Mouse (Mus musculus) erythroblast, adult 5-6 weeks (primary cell): ENCODE measurements around the gene Vmn1r123. TPM values are rescaled to one million over a fixed set of nuclear protein-coding genes. Genes with fewer than 3 reads are reported as not detected.
"Not testable (repeated sequence)": the region's sequence is repeated elsewhere in the genome, so short reads cannot be mapped to it uniquely, and the experiment has no call there.

Experiments used
- ATAC-seq: replicated peaks from 2 replicates; pipeline ENCODE4 v1.8.0; 2016; ENCODE audit warnings: moderate number of reproducible peaks, mild to moderate bottlenecking, moderate TSS enrichment, inconsistent platforms; ENCODE audit not compliant: poor library complexity, low FRiP score, severe bottlenecking
- total RNA-seq, 2 experiments: library from RNA; stranded (forward) in 1 of 2; stranded (reverse) in 1 of 2; fragments of 150-400 nt in 1 of 2; fragments of 200-764, 138-1000 nt in 1 of 2; gene quantifications; 2 replicates each; pipeline versions ENCODE4 v1.2.3 to v1.2.4; 2015 to 2017; ENCODE audit warnings: low replicate concordance in 2 of 2

Vmn1r123 gene
- total RNA-seq (2015; ENCODE audit: low replicate concordance): not detected in 2 replicates
- not detected in 2 replicates for total RNA-seq (2017; ENCODE audit: low replicate concordance)

DNA sequence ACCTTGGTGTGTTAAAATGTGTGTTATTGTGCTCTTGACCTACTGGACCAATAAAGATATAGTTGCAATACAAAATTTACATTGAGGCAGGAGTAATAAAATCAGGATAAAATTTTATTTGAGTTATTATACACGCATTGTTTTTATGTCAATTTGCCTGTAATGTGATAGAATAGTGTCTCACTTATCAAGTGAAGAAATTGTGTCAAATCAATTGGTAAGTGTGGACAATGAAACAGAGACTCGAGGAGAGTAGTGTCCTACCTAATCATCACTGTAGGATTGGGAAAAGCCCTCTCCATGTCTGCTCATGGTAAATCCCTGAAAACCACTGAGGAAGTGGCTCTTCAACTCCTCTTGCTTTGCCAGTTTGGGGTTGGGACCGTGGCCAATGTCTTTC, at the start of gene Vmn1r123:
Gene Vmn1r123 (plus strand): TSS at position 301 of the 400 bp plus-strand sequence.
- ATAC-seq: not testable (repeated sequence)

DNA sequence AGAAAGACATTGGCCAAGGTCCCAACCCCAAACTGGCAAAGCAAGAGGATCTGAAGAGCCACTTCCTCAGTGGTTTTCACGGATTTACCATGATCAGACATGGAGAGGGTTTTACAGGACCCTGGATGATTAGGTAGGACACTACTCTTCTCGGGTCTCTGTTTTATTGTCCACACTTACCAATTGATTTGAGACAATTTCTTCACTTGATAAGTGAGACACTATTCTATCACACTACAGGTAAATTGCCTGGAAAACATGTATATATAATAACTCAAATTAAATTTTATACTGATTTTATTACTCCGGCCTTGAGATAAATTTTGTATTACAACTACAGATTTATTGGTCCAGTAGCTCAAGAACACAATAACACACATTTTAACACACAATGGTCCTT, 28.0 kb upstream of the Vmn1r123 start, which contains the start of gene Vmn1r122:
Gene Vmn1r122 (minus strand): TSS at position 101 of the 400 bp plus-strand sequence.
- ATAC-seq: not testable (repeated sequence)

DNA sequence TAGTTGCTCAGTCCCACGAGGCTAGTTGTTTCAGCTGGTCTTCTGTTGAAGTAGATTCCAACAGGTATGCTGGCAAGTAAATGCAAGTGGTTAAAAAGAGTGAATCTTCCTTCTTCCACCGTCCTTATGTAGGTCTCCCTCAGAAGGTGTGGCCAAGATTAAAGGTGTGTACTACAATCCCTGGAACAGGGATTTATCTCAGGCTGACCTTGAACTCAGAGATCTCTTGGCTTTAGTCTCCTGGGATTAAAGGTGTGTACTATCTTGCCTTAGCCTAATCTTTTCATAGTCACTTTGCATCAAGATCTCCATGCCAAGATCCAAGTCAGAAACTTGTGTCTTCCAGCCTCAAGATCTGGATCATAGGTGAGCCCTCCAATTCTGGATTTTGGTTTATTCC, 28.3 kb downstream of the Vmn1r123 start, which contains the start of gene Gm5157:
Gene Gm5157 (minus strand): TSS at position 101 of the 400 bp plus-strand sequence.
- not testable (repeated sequence) for ATAC-seq

Other genes starting within 250 kb of the Vmn1r123 start
- not detected in 2 replicates for gene Vmn1r118, start 249.8 kb upstream of the Vmn1r123 start, total RNA-seq (2015; ENCODE audit: low replicate concordance)
- not detected in 2 replicates for gene Vmn1r118, start 249.8 kb upstream of the Vmn1r123 start, total RNA-seq (2017; ENCODE audit: low replicate concordance)
- not detected in 2 replicates for gene Vmn1r119, start 149.7 kb upstream of the Vmn1r123 start, total RNA-seq (2015; ENCODE audit: low replicate concordance)
- not detected in 2 replicates for gene Vmn1r119, start 149.7 kb upstream of the Vmn1r123 start, total RNA-seq (2017; ENCODE audit: low replicate concordance)
- gene Vmn1r120, start 108.4 kb upstream of the Vmn1r123 start, total RNA-seq (2015; ENCODE audit: low replicate concordance): not detected in 2 replicates
- gene Vmn1r120, start 108.4 kb upstream of the Vmn1r123 start, total RNA-seq (2017; ENCODE audit: low replicate concordance): not detected in 2 replicates
- not detected in 2 replicates for gene Vmn1r121, start 63.7 kb upstream of the Vmn1r123 start, total RNA-seq (2015; ENCODE audit: low replicate concordance)
- gene Vmn1r121, start 63.7 kb upstream of the Vmn1r123 start, total RNA-seq (2017; ENCODE audit: low replicate concordance): 0.42 TPM in 1 of 2 replicates, not detected in the other
- not detected in 2 replicates for gene Vmn1r122, start 28.1 kb upstream of the Vmn1r123 start, total RNA-seq (2015; ENCODE audit: low replicate concordance)
- not detected in 2 replicates for gene Vmn1r122, start 28.1 kb upstream of the Vmn1r123 start, total RNA-seq (2017; ENCODE audit: low replicate concordance)
- gene Gm5157, start 28.2 kb downstream of the Vmn1r123 start, total RNA-seq (2015; ENCODE audit: low replicate concordance): not detected in 2 replicates
- gene Gm5157, start 28.2 kb downstream of the Vmn1r123 start, total RNA-seq (2017; ENCODE audit: low replicate concordance): not detected in 2 replicates
- gene Vmn1r124, start 98.4 kb downstream of the Vmn1r123 start, total RNA-seq (2015; ENCODE audit: low replicate concordance): not detected in 2 replicates
- not detected in 2 replicates for gene Vmn1r124, start 98.4 kb downstream of the Vmn1r123 start, total RNA-seq (2017; ENCODE audit: low replicate concordance)
- gene Vmn1r125, start 110.0 kb downstream of the Vmn1r123 start, total RNA-seq (2015; ENCODE audit: low replicate concordance): not detected in 2 replicates
- not detected in 2 replicates for gene Vmn1r125, start 110.0 kb downstream of the Vmn1r123 start, total RNA-seq (2017; ENCODE audit: low replicate concordance)
- gene Vmn1r126, start 139.3 kb downstream of the Vmn1r123 start, total RNA-seq (2015; ENCODE audit: low replicate concordance): not detected in 2 replicates
- gene Vmn1r126, start 139.3 kb downstream of the Vmn1r123 start, total RNA-seq (2017; ENCODE audit: low replicate concordance): not detected in 2 replicates
- not detected in 2 replicates for gene Vmn1r127, start 157.7 kb downstream of the Vmn1r123 start, total RNA-seq (2015; ENCODE audit: low replicate concordance)
- not detected in 2 replicates for gene Vmn1r127, start 157.7 kb downstream of the Vmn1r123 start, total RNA-seq (2017; ENCODE audit: low replicate concordance)
- not detected in 2 replicates for gene Vmn1r128, start 187.2 kb downstream of the Vmn1r123 start, total RNA-seq (2015; ENCODE audit: low replicate concordance)
- not detected in 2 replicates for gene Vmn1r128, start 187.2 kb downstream of the Vmn1r123 start, total RNA-seq (2017; ENCODE audit: low replicate concordance)
- gene Vmn1r129, start 199.1 kb downstream of the Vmn1r123 start, total RNA-seq (2015; ENCODE audit: low replicate concordance): not detected in 2 replicates
- gene Vmn1r129, start 199.1 kb downstream of the Vmn1r123 start, total RNA-seq (2017; ENCODE audit: low replicate concordance): not detected in 2 replicates